Mouse (Mus musculus) adrenal gland, postnatal 14 days (tissue): Measurements from ENCODE around the gene S100a3. TPM values are rescaled to one million over a fixed set of nuclear protein-coding genes. Genes with fewer than 3 reads are reported as not detected.
A peak's percentile ranks its signal among the peaks of the same experiment; 100 is the strongest.

Source experiments
- DNase-seq: peaks from one replicate; pipeline ENCODE4 v3.0.0; 2021; ENCODE audit warnings: mixed read lengths
- total RNA-seq: library from RNA; stranded (reverse); gene quantifications from 2 replicates; pipeline ENCODE4 v1.2.3, GENCODE M21; 2021

S100a3 gene
- total RNA-seq, 1 experiment from 2014 or later = not detected

- DNase-seq = no peak
Measured at GRCm38 (mm10) chr3:90601486-90602110, 41.2 kb downstream of the S100a3 start, which contains the start of gene Gm42674. Gm42674 (plus strand) TSS chr3:90601904.

- no peak for DNase-seq
Measured at GRCm38 (mm10) chr3:90603623-90604022, 43.2 kb downstream of the S100a3 start, which contains the start of gene S100a4. S100a4 (plus strand) TSS chr3:90603771.

GRCm38 (mm10) chr3:90604416-90604815 is 44.0 kb downstream of the S100a3 start:
- peak; percentile 85 for DNase-seq

- DNase-seq = no peak
Measured at GRCm38 (mm10) chr3:90605049-90605448, 44.7 kb downstream of the S100a3 start.

GRCm38 (mm10) chr3:90605736-90606135 is 45.4 kb downstream of the S100a3 start:
- no peak for DNase-seq

GRCm38 (mm10) chr3:90606185-90606584 is 45.8 kb downstream of the S100a3 start:
- DNase-seq = no peak

- no peak for DNase-seq
Measured at GRCm38 (mm10) chr3:90607361-90607760, 47.0 kb downstream of the S100a3 start.

GRCm38 (mm10) chr3:90608223-90608622 is 47.8 kb downstream of the S100a3 start, which contains the start of gene S100a5:
S100a5 (plus strand) TSS chr3:90608523.
- DNase-seq = no peak

- DNase-seq = no peak
Measured at GRCm38 (mm10) chr3:90609102-90609501, 48.7 kb downstream of the S100a3 start.

GRCm38 (mm10) chr3:90611494-90611893 is 51.1 kb downstream of the S100a3 start:
- no peak for DNase-seq

- no peak for DNase-seq
Measured at GRCm38 (mm10) chr3:90612061-90612460, 51.7 kb downstream of the S100a3 start.

GRCm38 (mm10) chr3:90612728-90613291 is 52.4 kb downstream of the S100a3 start, which contains the start of gene S100a6:
S100a6 (plus strand) TSS chr3:90612882.
- peak; percentile 72 for DNase-seq

GRCm38 (mm10) chr3:90613461-90614147 is 53.2 kb downstream of the S100a3 start:
- DNase-seq = no peak

- no peak for DNase-seq
Measured at GRCm38 (mm10) chr3:90614148-90614530, 53.8 kb downstream of the S100a3 start.

GRCm38 (mm10) chr3:90614611-90615251 is 54.4 kb downstream of the S100a3 start:
- no peak for DNase-seq

- DNase-seq = peak; percentile 90
Measured at GRCm38 (mm10) chr3:90615415-90615814, 55.0 kb downstream of the S100a3 start.

GRCm38 (mm10) chr3:90615911-90616310 is 55.5 kb downstream of the S100a3 start:
- DNase-seq = no peak

GRCm38 (mm10) chr3:90617586-90617985 is 57.2 kb downstream of the S100a3 start:
- no peak for DNase-seq

GRCm38 (mm10) chr3:90621552-90621951 is 61.2 kb downstream of the S100a3 start:
- DNase-seq = no peak

- peak; percentile 80 for DNase-seq
Measured at GRCm38 (mm10) chr3:90623435-90624071, 63.2 kb downstream of the S100a3 start.

GRCm38 (mm10) chr3:90625496-90625895 is 65.1 kb downstream of the S100a3 start:
- DNase-seq = no peak
